Mouse (Mus musculus): Measurements from ENCODE around the gene Olfr66.

DNA sequence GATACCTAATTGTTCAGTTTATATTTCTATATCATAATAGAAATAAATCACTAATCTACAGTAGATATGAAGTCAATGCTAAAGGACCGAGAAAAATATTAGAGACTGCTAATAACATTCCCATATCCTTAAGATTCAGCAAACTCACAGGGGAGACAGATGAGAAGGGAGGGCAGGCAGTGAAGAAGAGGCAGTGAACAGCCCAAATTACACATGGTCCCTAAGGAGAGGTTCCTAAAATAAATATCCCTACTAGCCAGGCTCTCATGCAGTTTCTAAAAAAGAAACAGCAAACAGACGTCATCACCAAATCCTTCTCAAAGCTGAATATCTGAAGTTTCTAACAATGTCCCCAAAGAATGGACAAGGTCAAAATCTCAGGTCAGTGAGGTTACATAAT is 17.1 kb upstream of the Olfr66 start, which contains the start of gene Olfr65:
- TF ChIP-seq POLR2A (IDR thresholded peaks at IDR 0.05; ENCODE audit: control insufficient read depth, low read depth, low read length) (no peak), CTCF (IDR thresholded peaks at IDR 0.05; ENCODE audit: control insufficient read depth, insufficient read depth, insufficient replicate concordance, low read depth, low read length) (no peak)

Measured in testis, adult 2 months (tissue).